Mouse (Mus musculus) brain, embryonic 14.5 days (tissue): ENCODE data around the gene Mov10.

ENCODE experiments used
- CTCF ChIP-seq: fragments of 200-500 bp; IDR thresholded peaks from 2 replicates; pipeline ENCODE4 v1.5.1; 2012; ENCODE audit warnings: inconsistent platforms, mild to moderate bottlenecking, moderate library complexity, borderline replicate concordance; ENCODE audit not compliant: insufficient read depth, insufficient read length; ENCODE audit errors: extremely low read depth
- POLR2A ChIP-seq: fragments of 200-500 bp; IDR thresholded peaks from 2 replicates; pipeline ENCODE4 v1.6.1; 2012; ENCODE audit warnings: mild to moderate bottlenecking, inconsistent platforms, borderline replicate concordance; ENCODE audit not compliant: poor library complexity, insufficient read depth, insufficient read length, severe bottlenecking; ENCODE audit errors: extremely low read depth

DNA sequence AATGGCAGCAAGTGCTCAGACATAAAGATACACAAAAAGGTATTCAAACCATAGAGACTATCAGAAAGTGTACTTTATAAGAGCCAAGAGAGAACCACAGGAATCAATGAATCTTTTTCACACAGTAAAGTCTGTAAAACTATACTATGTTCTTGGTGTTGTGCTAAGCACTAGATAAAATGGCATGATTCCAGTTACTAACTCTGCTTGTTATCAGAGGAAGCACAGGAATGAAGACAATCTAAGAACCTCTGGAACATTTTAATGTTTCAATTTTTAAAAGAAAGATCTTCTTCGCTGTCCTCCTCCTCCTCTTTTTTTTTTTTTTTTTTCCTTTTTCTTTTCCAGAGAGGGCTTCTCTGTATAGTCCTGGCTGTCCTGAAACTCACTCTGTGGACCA lies 40.2 kb upstream of the Mov10 start:
- TF ChIP-seq CTCF (no peak), POLR2A (no peak)
